Comparison of ENCODE assay signal across 8 mouse cellular contexts in the genomic region with DNA sequence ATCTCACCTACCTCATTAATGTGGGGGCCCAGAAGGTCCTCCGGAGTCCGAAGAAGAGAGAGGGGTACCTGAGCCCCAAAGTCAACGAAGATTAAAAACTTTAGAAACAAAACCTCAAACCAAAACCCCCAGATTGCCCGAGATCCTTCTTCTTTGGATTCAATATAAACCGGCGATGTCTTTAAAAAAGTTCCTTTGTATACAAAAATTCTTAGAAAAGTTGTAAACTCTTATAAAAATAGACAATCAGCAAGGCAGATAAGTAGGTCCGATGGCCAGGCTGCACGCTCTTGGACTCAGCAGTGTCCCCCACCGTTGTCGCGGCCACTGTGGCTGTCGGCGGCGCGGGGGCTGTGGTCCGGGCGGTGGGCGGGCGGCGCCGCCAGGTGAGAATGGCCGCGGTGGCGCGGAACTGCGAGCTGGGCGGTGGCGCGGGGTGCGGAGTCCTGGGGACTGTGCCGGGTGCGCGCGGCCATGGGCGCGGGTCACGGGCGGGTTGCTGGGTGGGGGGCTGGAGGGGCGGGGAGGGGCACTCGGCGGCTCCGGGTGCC. TPM values are rescaled to one million over a fixed set of nuclear protein-coding genes. Genes with fewer than 3 reads are reported as not detected.
A peak's percentile ranks its signal among the peaks of the same experiment; 100 is the strongest.
DNase-seq lines count a peak whose midpoint lies in the region; ATAC-seq and TF ChIP-seq lines count a peak whose summit lies in the region.

No protein-coding gene starts in this region.

- ATAC-seq in limb, embryonic 12.5 days (ENCODE audit: insufficient number of reproducible peaks, insufficient read depth, low FRiP score, low TSS enrichment, low read depth): peak; percentile 53
- ATAC-seq in neural tube, embryonic 13.5 days (ENCODE audit: low read depth): peak; percentile 24

- no peaks in the 10 kb centered on the region for H3K36me3 ChIP-seq in limb, embryonic 12.5 days
- H3K36me3 ChIP-seq in neural tube, embryonic 13.5 days: no peaks in the 10 kb centered on the region

- TF ChIP-seq CTCF in left cerebral cortex, adult 2 months (IDR thresholded peaks at IDR 0.05): no peak
- no peak for TF ChIP-seq CTCF in embryonic fibroblast, embryonic 13.5 days (IDR thresholded peaks at IDR 0.05; ENCODE audit: borderline replicate concordance, insufficient read depth, low read length)

- H3K27me3 ChIP-seq in limb, embryonic 12.5 days: peaks cover 46% of the 10 kb centered on the region
- H3K27me3 ChIP-seq in neural tube, embryonic 13.5 days: peaks cover 57% of the 10 kb centered on the region

- no peak; the same call in 1 of the 2 replicates for TF ChIP-seq POLR2A in embryonic fibroblast, embryonic 13.5 days (IDR thresholded peaks at IDR 0.05; ENCODE audit: low read depth, low read length)

- peak overlapping the region; percentile 45; the same call in 1 of the 2 replicates for H3K27ac ChIP-seq in left cerebral cortex, adult 2 months
- H3K27ac ChIP-seq in embryonic fibroblast, embryonic 13.5 days (ENCODE audit: insufficient read depth, low read length): no peak overlapping the region; the same call in 1 of the 2 replicates
- 0 out of 2 replicates have a peak overlapping the region, but pooled peaks have one; percentile 41 for H3K27ac ChIP-seq in limb, embryonic 12.5 days
- no peak overlapping the region for H3K27ac ChIP-seq in neural tube, embryonic 13.5 days (replicated peaks)

- peaks cover 2% of the 10 kb centered on the region; the same call in 1 of the 2 replicates for H3K4me1 ChIP-seq in embryonic fibroblast, embryonic 13.5 days (ENCODE audit: control insufficient read depth, insufficient read depth, low read length)
- H3K4me1 ChIP-seq in limb, embryonic 12.5 days (replicated peaks): peaks cover 24% of the 10 kb centered on the region
- peaks cover 34% of the 10 kb centered on the region for H3K4me1 ChIP-seq in neural tube, embryonic 13.5 days (replicated peaks)

- no peaks in the 10 kb centered on the region for H3K9me3 ChIP-seq in limb, embryonic 12.5 days
- no peaks in the 10 kb centered on the region for H3K9me3 ChIP-seq in neural tube, embryonic 13.5 days

- WGBS in limb, embryonic 12.5 days: under 1% methylated on average over 35 of the region's 42 CpGs
- WGBS in neural tube, embryonic 13.5 days: under 1% methylated on average over 26 of the region's 42 CpGs

- H3K9ac ChIP-seq in limb, embryonic 12.5 days (replicated peaks): peak overlapping the region; percentile 65
- H3K9ac ChIP-seq in neural tube, embryonic 13.5 days: peak overlapping the region; percentile 81

- peak overlapping the region; percentile 68 for H3K4me3 ChIP-seq in left cerebral cortex, adult 2 months
- peak overlapping the region; percentile 90 for H3K4me3 ChIP-seq in embryonic fibroblast, embryonic 13.5 days (ENCODE audit: insufficient read depth, low read length)
- peak overlapping the region; percentile 62 for H3K4me3 ChIP-seq in limb, embryonic 12.5 days (replicated peaks)
- H3K4me3 ChIP-seq in neural tube, embryonic 13.5 days: peak overlapping the region; percentile 59

- DNase-seq in left cerebral cortex, adult 2 months (ENCODE audit: extremely low spot score in 1 of 2, low spot score in 2 of 2): no peak
- no peak for DNase-seq in left cerebral cortex, adult 9 months (ENCODE audit: low spot score in 2 of 2)
- DNase-seq in retina, postnatal 1 day: no peak
- no peak for DNase-seq in cerebellum, adult 11 months
- no peak for DNase-seq in thymus, postnatal 10 days (ENCODE audit: low spot score in 2 of 2)

- H3K4me2 ChIP-seq in limb, embryonic 12.5 days: peak overlapping the region; percentile 91
- peak overlapping the region; percentile 93 for H3K4me2 ChIP-seq in neural tube, embryonic 13.5 days

- intact Hi-C loops in left cerebral cortex, adult 2 months (cut with DNase I): loop anchor here (1.0 to 5.0 kb wide), 2 partner anchors 200 to 1150 kb away; no protein-coding TSS in a partner anchor

RNA-seq across cellular contexts. Expression of a gene that starts 0.3 kb away (rescaled TPM):
- total RNA-seq in left cerebral cortex, adult 2 months (2021): 10 to 100 TPM in 1 of 2 experiments, 1 to 10 TPM in 1; 7.7 to 14.3 TPM
- polyA plus RNA-seq in embryonic fibroblast, embryonic 13.5 days (2011; ENCODE audit: insufficient read length, low read depth, missing spikeins): 36.5 and 49.2 TPM in 2 replicates
- 3.3 and 3.7 TPM in 2 replicates for polyA plus RNA-seq in limb, embryonic 12.5 days (2016; fragmentation: Nextera tagmentation; extraction: Ambion mirVana)
- 2.7 and 3.9 TPM in 2 replicates for polyA plus RNA-seq in neural tube, embryonic 13.5 days (2015; fragmentation: Nextera tagmentation; extraction: Ambion mirVana)

Comparison
In these comparisons a context has a peak if more than half of its experiments do, and no peak if none do; other contexts are left out.
1. H3K27ac ChIP-seq: peak in left cerebral cortex, adult 2 months (single experiment) and limb, embryonic 12.5 days (single experiment); none in embryonic fibroblast, embryonic 13.5 days (single experiment) and neural tube, embryonic 13.5 days (single experiment).
2. Peak in every context shown above with its lines, with median percentiles within 50 percentile points of each other: H3K4me3 ChIP-seq.